Mouse (Mus musculus) thymus, postnatal 0 days (tissue): ENCODE data around the gene C1qtnf1. TPM values are rescaled to one million over a fixed set of nuclear protein-coding genes. Genes with fewer than 3 reads are reported as not detected.
A peak's percentile ranks its signal among the peaks of the same experiment; 100 is the strongest.

Source experiments
- DNase-seq: peaks from one replicate; pipeline ENCODE4 v3.0.0-alpha.2; 2015; ENCODE audit warnings: low spot score
- polyA plus RNA-seq: library from polyadenylated mRNA; unstranded; fragments of >200 nt; fragmentation: Nextera tagmentation; extraction: Ambion mirVana; gene quantifications from 2 replicates; pipeline ENCODE4 v1.2.1, GENCODE M21; 2015

C1qtnf1 gene
- polyA plus RNA-seq, 1 experiment from 2014 or later: 2.4 TPM

DNA sequence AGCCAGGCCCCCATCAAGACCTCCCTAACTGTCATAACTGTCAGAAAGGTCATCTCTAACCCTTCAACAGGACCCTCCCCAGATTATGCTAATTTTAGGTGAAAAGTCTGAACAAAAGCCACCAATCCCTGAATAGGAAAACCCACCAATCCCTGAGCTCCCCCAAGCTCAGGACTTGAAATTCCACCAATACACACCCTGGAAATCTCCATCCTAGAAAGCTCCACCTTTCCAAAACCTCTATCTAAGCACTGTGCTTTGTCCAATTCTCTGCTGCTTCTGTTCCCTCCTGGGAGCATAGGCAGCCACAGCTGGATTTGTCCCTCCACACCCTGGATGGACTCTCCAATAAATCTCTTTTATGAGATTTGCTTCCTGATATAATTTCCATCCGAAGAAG lies 45.2 kb downstream of the C1qtnf1 start:
- DNase-seq: no peak

DNA sequence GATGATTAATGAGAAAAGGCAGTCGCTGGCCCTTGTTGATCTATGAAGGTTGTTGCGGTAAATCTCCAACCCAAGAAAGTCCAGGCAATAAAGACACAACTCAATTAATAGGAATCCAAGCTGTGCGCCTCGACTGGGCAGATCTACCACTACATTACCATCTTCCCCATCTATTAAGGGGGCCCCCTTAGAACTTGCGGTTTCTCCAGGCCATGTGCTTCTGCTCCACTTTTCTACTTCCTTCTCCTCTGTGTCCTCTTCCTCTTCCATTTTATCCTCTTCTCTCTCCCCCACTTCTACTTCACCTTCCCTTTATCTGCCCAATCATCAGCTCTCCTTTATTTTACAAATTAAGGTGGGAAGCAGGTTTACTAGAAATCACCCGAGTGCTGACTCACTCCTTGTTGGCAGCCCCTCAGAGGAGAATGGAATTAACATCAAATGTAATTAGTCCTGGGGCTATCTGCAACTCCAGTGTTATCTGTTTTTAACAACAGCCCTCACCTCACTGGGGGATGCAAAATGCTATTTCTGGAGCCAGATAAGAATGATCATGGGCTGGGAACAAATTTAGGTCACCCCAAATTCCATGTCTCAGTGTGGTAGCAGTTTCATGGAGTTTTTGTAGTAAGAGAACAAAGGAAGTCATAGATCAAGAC lies 46.0 kb downstream of the C1qtnf1 start:
- no peak for DNase-seq

DNA sequence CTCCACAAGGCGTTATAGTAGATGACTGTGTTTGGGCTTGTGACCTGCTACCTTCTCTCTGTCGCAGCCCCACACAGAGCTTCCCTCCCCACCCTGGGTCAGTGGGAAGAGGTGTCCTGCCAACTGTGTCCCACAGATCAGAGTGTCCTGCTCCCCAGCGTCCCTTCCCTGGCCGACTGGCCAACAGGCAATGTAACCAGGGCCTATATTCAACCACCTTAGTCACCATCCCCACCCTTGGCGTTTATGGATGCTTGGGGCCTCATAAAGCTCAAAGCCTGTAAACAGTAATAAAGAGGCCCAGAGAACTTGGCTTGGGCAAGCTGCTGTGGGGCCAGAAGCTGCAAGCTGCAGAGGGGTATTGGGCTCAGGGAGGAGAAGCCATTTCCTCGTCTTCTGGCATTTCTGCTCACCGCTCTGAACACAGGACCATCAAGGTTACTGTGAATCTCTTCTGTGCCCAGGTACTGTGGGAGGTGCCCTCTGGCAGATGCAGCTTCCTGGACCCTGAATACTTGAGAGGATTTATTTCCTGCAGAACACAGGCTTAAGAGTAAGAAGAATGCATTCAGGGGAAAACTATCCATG lies 47.6 kb downstream of the C1qtnf1 start:
- DNase-seq: no peak

DNA sequence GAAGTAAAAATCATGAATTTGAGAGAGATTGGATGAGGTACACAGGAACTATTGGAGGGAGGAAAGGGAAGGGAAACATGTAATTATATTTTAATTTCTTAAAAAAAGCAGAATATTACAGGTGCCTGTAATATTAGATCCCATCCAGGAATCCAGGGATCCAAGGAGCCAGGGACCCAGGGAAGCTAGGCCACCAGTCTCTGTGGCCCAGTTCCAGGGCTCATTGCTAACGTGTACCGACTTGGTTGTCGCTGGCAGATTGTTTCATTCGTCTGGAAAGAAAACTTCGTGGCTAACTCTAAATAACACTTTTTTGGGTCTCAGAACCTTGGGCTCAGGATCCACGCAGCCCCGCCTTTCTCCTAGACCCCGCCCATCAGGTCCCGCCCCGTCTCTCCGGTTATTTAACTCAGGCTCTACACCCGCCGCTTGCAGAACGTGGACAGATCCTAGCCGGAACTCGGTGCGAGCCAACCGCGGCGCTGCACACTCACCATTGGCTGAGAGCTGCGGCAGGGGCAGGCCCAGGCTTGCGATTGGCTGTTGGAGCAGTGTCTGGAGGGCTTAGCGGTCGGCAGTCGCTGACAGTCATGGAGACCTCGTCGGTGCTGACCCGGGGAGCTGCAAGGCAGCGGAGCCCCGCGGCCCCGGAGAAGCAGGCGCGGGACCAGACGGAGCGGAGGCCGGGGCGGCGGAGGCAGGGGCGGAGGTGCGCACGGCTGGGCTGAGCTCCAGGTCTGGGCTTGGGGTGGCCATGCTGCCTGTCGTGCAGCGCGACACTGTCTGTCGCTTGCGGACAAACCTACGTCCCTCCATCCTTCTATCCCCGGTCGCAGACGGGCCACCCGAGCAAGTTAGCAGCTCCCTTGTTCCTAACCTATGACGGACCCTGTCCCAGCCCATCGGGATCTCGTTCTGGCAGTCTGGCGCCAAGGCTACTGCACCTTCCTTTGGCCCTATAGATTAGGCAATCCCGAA lies 48.7 kb downstream of the C1qtnf1 start, which contains the start of gene Engase:
TSS of gene Engase (plus strand) at position 434 of the 978 bp plus-strand sequence.
- peak; percentile 95 for DNase-seq

DNA sequence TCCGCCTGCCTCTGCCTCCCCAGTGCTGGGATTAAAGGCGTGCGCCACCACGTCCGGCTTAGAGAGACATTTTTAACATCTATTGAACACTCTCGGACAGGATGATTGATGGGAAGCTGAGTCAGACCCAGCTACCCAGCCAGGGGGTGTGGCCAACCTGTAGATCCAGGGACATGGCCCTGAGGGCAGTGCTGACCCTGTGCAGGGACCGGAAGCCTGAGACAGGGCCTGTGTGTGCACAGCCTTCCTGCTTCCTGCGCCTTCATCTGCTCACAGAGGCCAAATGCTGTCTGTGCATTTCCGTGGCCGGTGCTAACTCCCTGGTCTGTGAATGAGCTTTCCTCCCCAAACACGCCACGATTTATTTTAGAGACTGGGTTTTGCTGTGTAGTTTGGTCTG lies 51.8 kb downstream of the C1qtnf1 start:
- no peak for DNase-seq

DNA sequence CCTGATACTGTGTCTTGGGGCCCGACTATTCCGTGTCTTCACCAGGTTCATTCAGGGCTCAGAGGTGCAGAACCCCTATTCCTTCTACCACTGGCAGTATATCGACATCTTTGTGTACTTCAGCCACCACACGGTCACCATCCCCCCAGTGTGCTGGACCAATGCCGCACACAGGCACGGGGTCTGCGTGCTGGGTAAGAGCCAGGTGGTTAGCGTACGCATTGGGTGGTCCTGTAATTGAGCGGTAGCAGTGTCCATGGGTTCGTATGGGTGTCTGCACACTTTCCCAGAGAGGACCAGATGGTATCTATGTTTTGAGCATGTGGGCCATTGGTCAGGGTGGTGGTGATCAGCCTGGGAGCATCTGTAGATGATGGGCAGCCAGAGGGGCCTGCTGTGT lies 53.2 kb downstream of the C1qtnf1 start:
- DNase-seq: no peak

DNA sequence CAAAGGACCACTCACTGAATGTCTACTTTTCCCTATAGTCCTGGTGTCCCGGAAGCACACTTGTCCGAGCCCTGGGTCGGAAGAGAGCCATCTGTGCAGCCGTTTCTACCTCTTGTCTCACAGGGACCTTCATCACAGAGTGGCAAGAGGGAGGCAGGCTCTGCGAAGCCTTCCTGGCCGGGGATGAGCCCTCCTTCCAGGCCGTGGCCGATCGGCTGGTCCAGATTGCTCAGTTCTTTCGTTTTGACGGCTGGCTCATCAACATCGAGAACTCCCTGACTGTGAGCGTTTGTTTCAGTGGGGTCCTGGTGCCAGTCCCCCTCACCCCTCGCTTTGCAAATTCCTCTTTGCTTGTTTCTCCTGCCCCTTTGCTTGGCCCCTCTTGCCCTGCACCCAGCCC lies 53.7 kb downstream of the C1qtnf1 start:
- no peak for DNase-seq

DNA sequence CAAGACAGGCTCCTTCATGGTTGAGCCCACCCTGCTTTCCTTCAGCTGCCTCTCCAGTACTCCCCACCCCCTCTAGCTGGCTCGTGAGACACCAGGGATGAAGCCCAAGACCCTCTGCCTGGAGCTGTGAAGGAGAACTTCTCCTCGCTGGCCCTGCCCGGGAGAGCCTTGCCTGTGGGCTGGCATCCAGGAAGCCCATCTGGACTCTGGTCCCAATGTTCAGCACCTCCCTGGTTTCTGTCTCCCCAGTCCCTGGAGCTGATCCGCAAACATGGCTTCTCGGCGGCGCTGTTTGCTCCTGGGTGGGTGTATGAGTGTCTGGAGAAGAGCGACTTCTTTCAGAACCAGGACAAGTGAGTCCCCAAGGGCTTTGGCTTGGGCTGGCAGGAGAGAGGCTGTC lies 56.2 kb downstream of the C1qtnf1 start:
- DNase-seq: no peak

DNA sequence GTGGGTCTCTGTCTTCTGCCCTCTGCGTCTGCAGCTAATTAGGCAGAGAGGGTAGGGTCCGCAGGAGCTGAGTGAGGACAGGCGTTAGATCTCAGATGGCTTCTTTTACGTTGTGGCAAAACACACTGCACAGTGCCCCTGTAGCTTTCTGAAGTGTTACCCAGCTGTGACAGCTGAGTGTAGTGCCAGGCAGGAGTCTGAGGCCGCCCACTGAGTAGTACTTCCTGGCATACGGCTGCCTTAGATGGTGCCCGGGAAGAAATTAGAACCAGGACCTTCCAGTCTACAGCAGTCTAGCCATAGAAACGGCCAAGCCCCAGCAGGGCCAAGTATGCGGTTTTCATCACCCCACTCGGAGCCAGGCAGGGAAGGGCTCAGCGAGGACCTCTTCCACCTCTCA lies 57.3 kb downstream of the C1qtnf1 start:
- DNase-seq: no peak

DNA sequence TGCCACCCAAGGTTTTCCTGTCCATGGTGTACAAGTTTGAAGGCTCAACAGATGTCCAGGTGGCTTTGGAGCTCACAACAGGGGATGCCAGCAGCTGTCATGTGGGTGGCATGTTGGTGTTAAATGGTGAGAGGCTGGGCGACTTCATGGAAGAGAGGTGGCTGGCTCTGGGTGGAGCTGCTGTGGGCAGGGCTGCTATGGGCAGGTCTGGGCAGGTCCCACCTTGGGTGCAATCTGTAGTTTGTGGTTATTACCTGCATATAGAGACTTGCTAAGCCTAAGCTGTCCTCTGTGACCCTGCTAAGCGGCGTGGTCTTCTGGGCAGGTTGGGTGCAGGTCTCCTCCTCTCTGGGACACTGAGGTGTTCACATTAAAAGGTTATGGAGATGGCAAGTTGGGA lies 57.8 kb downstream of the C1qtnf1 start:
- DNase-seq: no peak

DNA sequence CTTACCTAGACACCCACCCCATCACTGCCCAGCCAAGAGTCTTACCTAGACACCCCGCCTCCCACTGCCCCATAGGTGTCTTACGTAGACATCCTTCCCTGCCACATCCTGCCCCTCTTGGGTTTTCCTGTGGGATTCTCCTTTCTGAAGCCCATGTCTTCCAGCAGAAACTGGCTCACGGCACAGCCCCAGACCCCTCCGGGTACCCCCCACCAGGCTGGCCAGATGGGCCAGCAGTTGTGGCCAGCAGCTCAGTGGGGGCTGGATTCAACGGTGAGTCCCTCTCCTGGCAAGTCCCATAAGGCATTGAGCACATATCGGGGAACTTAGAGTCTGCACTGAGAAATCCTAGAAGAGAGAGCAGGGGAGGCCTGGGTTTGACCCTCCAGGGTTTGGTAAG lies 58.3 kb downstream of the C1qtnf1 start:
- no peak for DNase-seq

DNA sequence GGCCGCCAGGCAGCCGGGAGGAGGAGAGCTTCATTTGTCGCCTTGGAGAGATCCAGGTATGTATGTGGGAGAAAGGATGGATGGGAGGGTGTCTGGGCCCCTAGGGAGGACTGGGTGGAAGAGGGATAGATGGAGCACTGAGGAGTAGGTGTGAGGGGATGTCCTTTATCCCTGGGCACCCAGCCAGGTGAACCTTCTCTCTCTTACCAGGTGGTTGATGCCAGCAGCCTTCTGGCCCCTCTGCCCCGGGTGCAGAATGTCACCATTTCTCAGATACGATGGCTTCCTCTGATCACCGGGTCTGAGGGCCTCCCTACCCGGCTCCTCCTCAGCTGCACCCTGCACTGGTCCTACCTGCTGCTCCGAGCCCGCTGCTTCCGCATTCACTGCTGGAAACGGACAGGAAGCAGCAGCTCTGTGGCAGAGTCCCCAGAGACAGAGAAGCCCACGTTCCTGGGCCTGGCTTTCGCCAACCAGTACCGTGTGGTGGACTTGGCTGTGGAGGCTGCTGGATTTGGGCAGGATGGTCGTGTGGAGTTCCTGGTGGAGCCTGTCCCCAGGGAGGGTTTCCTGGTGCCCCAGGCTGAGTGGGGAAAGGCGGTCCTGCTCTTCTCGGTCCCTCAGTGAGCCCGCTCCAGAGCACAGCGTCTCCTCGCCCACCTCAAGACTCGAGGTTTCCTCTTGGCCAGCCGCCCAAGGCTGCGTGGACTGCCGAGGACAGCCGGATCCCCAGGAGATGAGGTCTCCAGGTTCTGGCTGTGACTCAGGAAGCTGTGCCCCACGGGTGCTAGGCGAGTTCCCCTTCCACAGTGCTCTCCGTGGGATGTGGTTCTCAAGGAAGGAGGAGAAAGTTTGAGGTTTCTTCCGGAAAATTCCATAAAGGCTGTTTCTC lies 59.1 kb downstream of the C1qtnf1 start:
- DNase-seq: no peak

DNA sequence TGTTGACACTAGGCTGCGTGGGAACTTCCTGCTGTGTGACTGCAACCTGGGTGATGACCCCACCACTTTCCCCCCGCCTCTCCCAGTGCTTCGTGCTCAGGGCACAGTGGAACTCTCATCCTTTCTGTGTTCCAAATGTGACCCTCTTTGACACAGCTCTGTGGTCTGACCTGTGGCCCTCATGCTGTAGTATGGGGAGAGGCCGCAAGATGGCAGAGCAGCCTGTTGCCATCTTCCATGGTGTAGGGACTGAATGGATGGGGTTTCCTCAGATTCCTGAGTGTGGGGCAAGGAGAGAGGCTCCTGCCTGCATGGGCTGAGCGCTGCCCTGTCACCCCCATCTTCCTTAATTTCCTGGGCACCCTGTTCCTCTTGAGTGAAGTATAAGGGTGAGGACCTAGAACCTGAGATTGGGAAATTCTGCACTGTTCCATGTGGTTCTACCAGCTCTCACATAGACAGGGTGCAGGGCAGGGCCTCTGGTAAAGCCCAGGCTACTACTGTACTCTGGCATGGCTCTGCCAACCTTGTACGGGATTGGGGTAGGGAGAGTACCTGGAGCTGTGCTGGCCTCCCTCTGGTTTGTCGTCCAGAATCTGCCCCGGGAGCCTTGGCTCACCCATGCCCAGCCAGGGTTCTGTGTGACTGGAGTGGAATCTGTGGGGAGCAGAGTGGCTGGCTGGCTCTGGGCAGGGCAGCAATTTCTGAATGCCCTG lies 60.3 kb downstream of the C1qtnf1 start:
- no peak for DNase-seq

DNA sequence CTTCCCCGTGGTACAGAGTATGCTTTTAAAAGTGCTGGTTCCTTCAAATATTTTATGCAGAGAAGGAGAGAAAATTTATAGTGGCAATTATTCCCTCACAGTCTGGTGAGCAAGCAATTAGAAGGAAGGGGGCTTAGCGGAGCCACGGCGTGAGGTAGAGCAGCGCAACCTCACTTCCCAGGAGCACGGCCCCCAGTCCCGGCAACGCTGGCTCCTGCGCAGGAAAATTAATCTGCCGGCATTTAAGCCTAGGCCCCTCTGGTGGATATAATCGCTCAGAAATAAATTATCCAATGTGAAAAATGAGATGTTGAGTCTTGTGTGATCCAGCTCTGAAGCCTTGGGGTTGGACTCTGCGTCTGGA lies 60.9 kb downstream of the C1qtnf1 start:
- no peak for DNase-seq

DNA sequence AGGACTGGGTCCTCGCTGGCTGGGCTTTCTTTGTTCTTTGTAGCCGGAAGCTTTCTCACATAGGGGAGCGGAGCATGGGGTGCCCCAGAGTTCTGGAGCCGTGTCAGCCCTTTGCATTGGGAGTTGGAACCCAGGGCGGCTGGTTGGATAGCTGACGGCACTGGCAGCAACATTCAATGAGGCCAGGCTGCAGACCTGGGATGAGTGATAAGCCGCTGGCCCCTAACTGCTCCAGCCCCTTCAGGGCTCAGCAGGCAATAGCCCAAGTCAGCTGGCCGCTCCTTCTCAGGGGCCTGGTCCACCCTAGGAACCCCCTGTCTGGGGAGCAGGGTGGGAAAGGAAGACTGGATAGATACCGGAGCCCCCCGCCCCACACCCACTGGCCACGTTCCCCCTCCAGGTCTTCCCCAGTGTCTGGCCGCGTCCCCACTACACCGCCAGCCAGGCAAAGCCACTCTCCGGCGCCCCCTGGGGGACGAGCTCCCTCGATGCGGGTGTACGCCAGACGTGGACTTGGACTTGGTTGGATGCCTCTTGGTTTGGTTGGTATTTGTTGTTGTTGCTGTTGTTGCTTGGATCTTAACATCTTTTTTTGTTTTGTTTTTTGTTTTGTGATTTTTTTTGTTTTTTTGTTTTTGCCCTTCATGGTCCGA lies 62.7 kb downstream of the C1qtnf1 start:
- peak; percentile 73 for DNase-seq

DNA sequence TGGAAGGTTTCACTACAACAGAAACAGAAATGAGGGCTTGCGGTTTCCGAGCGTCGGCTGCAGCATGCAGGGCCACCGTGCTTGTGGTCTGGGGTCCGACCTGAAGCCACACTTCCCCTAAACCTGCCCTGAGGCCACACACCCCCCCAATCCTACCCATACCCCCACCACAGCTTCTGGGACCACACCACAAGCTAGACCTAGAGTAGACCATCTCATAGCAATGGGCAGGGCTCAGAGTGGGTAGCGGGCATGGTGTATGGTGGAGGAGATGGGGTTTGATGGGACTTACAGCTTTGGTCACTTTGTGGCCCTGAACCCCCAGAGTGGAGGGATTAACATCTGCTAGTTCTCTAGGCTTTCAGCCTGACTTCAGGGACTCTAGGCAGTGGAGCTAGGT lies 63.2 kb downstream of the C1qtnf1 start:
- DNase-seq: no peak

DNA sequence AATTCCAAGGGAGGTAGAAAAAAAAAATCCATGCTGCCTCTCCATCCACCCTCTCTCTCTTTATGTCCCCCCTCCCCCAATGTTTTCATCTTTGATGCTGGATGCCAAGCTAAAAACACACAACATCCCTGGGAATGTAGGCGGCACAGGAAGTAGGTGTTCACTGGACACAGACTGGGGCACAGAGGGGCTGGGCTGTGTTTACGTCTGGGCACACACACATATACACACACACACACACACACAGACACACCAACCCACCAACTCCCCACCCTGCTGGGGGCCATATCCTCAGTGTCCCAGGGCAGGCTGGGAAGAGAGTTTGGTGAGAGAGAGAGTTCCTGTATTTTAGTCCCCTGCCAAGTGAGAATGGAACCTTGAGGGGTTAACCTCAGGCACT lies 65.5 kb downstream of the C1qtnf1 start:
- DNase-seq: no peak

DNA sequence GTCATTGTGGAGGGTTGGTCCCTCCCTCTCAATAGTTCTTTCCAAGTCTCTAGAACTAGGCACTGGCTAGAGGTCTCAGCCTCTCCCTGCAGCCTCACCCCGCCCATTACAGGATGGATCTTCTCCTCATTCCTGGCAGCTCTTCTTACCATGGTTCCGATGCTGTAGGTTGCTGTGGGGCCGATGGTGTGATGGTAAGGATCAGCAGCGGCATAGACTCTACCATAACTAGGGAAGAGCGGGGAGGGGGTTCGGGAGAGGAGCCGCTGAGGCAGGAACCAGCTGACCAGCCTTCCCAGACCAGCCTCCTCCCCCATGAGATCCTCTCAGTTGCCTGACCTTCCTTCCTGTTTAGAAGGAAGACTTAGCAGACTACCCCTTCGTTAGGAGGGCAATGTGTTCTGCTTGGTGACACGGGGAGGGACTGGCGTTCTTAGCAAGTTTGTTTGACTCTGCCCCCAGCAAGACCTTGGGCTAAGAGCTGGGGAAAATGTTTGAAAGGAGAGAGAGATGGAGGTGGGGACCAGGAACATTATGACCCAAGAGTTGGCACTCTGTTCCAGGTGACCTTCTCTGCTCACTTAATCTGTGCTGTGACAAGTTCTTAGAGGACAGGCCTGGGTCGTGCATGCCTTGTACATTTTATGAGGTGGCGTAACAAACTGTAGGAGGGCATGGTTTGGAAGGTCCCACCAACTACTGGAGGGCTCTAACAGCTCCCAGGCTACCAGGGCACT lies 66.2 kb downstream of the C1qtnf1 start:
- no peak for DNase-seq

DNA sequence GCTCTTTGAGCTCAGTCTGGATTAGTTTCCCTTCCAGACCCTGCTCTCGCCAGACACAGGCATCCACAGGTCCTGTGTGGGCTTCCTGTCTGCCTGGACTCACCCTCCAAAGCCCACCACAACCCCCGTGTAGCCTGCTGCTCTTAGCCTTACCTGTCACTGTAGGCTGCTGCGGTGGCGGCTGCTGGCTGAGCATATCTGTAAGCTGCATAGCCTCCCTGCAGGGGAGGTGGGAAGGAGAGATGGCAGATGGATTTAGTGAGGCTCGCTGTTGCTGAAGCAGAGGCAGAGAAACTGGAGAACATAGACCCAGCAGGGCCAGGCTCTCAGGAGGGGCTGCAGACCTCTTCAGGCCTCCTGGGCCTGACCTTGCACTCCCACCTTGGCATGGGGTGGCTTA lies 67.1 kb downstream of the C1qtnf1 start:
- no peak for DNase-seq
